Mouse (Mus musculus): Measurements from ENCODE around the gene Tssk2. TPM values are rescaled to one million over a fixed set of nuclear protein-coding genes. Genes with fewer than 3 reads are reported as not detected.
A peak's percentile ranks its signal among the peaks of the same experiment; 100 is the strongest.

Tssk2 gene
- not detected in 2 replicates for total RNA-seq (2017)

DNA sequence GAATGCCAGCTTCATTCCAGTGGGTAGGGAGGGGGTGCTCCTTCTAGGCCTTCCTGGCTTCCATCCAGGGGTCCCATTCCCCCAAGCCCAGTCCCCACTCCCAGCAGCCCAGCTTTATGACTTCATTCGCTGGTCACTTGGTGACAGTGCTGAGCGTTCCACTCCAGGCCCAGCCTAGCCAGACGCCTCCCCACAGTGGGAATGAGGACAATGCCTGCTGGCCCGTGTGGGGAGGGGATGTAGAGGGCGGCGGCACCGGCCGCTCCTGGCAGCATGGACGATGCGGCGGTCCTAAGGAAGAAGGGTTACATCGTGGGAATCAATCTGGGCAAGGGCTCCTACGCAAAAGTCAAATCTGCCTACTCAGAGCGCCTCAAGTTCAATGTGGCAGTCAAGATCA, at the start of gene Tssk2, which contains the start of gene Dgcr2:
Gene Tssk2 (plus strand): TSS at position 176 of the 400 bp plus-strand sequence.
Gene Dgcr2 (minus strand): TSS at position 101 of the 400 bp plus-strand sequence.
- no peak for ATAC-seq (ENCODE audit: extremely low read depth, insufficient number of reproducible peaks, low FRiP score, poor library complexity, severe bottlenecking)

DNA sequence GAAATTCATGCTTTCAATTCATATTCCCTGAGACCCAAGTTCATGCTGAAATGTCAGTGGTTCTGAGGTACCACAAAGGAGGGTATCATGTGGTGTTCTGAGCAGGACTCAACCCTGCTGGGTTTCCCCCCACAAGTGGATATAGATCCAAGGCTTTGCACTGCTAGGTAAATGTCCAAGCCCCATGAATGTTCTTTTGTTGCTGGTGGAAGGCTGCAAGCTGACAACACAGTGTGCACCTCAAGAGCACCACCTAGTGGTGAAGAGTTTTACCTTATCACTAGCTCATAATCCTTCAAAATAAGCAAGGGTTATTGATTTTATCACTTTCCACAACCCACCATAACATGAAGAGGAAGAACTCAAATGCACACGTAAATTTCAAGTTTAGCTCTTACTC, 49.5 kb upstream of the Tssk2 start:
- no peak for ATAC-seq (ENCODE audit: extremely low read depth, insufficient number of reproducible peaks, low FRiP score, poor library complexity, severe bottlenecking)

DNA sequence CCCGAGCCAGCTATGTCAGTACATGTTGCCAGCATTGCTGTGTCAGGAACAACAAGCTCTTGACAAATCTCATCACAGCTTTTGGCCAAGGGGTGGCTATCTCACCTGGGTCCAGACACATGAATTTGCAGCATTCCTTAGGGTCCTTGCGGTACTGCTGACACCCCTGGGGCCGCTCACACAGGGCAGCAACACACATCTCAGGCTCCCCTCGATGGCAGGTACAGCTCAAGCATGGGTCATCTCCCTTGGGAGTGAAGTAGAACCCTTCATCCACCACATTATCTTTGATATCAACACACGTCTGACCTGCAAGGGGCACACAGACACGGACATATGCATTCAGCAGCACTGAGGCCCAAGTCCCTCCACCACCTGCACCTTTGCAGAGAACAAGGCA, 49.0 kb upstream of the Tssk2 start:
- ATAC-seq (ENCODE audit: extremely low read depth, insufficient number of reproducible peaks, low FRiP score, poor library complexity, severe bottlenecking): no peak

DNA sequence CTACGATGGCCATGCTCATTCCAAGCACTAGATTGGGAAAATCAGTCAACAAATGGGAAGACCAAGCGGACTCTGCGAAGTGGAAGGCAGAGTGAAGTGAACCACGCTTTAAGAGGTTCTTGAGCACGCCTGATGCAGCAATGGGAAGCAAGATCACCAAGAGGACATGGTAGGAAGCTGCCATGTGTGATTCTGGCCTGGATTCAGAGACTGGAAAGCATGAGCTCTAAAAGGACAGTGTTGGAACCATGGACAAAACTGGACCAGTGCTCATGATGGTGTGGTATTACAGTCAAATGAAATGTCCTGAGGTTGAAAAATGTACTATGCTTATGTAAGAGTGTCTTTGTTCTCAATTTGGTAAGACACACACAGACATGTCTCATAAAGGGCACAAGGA, 47.1 kb upstream of the Tssk2 start:
- ATAC-seq (ENCODE audit: extremely low read depth, insufficient number of reproducible peaks, low FRiP score, poor library complexity, severe bottlenecking): no peak

DNA sequence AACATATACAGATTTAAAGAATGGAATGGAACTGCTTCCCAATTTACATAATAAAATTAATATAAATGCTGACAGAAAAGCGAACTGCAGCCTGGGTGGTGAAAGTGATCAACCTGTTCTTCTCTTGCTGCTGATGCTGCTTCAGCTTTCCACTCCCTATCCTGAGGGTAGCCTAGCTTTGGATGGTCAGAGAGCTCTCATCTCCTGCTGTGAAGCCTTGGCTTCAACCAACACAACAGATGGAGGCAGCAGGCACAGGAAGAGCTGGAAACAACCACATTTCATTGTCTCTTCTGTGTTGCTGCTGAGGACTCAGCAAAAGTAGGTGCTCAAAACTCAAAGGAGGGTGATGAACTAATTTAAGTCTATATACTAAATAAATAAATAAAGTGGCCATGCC, 46.6 kb upstream of the Tssk2 start:
- no peak for ATAC-seq (ENCODE audit: extremely low read depth, insufficient number of reproducible peaks, low FRiP score, poor library complexity, severe bottlenecking)

DNA sequence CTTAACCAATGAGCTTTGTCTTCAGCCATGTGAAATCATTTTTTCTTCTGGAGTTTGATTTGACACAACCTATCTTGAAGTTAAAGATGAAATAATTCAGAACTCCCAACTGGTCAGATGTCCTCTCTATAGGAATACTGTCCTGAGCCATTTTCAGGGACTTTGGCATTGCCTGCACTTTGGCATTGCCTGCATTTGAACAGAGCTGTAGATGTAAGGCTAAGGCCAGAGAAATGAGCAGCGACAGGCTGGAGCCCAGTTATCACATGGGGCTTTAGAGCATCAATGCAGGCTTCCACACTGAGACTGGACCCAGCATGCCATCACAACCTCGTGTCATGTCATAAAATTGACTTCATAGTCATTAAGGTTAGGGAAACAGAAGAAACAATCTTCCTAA, 45.2 kb upstream of the Tssk2 start:
- ATAC-seq (ENCODE audit: extremely low read depth, insufficient number of reproducible peaks, low FRiP score, poor library complexity, severe bottlenecking): no peak

DNA sequence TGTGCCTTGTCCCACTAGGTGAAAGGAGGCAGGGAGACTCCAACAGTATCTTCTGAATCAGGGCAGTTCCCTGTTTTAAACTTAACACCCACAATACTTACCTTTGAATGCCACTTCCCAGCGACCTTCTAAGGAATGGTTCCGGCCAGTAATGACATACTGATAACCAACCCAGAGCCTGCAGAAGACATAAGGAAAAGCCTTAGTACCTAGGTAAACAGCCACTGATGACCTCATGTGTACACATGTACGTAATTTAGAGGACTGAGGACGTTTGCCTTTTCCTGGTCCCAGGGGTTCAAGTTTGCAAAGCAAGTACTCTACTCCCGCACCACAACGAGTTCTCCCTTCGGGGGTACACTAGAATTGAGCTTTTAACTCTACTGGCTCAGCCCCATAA, 41.3 kb upstream of the Tssk2 start:
- ATAC-seq (ENCODE audit: extremely low read depth, insufficient number of reproducible peaks, low FRiP score, poor library complexity, severe bottlenecking): no peak

DNA sequence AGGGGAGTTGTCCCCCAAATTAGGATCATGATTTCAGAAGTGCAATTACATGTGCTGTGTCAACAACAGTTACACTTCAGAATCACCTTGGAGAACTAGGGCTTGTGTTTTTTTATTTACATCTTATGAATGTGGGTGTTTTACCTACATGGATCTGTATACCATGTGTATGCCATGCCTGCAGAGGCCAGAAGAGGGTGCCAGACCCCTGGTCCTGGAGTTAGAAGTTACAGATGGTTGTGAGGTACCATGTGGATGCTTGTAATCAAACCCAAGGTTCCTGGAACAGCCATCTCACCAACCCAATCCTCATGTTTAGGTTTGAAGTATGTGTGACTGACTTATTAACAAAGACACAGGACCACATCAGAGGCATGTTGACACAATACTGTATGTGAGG, 39.8 kb upstream of the Tssk2 start:
- no peak for ATAC-seq (ENCODE audit: extremely low read depth, insufficient number of reproducible peaks, low FRiP score, poor library complexity, severe bottlenecking)

DNA sequence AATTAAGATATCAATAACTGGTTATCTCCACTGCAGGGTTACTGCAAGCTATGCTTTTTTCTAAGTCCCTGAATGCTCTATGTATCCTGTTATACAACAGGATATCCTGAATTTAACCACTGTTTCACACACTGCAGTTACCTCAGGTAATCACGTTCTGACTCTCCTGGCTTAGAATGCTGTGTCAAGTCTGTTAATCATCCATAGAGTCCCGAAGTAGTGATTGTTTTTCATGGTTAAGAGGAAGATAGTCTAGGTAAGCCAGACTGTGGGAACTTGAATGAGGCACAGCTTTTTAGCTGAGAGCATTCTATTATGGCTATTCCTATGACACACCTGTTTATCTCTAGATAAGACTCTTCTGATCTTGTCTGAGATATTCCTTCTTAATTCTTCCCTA, 33.1 kb upstream of the Tssk2 start:
- no peak for ATAC-seq (ENCODE audit: extremely low read depth, insufficient number of reproducible peaks, low FRiP score, poor library complexity, severe bottlenecking)

DNA sequence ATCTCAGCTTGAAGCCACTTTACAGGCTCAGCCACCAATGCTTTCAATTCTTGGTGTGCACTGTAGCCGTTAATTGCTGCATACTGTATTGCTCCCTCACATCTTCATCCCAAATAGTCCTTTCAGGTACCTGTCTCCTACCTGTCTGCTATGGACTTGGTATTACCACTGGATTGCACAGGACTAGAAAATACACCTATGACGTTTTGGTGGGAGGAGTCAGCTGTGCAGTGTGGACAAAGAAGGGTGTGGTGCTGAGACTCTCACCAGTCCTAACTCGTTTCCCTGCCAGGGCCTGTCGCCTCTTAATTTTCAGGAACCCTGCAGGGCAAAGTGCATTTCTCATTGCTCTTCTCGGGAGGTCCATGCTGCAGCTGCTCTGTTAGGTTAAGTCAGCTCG, 32.7 kb upstream of the Tssk2 start:
- ATAC-seq (ENCODE audit: extremely low read depth, insufficient number of reproducible peaks, low FRiP score, poor library complexity, severe bottlenecking): no peak

DNA sequence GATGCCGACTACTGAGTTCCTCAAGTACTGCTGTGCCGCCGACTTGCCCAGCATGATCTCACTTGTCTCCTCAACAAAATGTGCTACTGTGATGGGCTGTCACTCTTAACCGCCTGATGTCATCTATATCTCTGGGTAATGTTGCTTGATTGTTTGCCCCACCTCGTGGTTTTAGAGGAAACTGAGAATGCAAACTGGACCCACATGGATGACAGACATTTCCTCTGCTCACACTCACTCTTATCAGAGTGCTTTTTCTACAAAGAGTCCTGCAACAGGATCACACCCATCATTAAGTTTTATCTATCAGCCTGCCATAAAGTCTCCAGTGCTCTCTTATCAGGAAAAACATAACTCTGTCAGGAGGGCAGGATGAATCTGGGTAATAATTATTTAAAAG, 27.2 kb upstream of the Tssk2 start:
- ATAC-seq (ENCODE audit: extremely low read depth, insufficient number of reproducible peaks, low FRiP score, poor library complexity, severe bottlenecking): no peak

DNA sequence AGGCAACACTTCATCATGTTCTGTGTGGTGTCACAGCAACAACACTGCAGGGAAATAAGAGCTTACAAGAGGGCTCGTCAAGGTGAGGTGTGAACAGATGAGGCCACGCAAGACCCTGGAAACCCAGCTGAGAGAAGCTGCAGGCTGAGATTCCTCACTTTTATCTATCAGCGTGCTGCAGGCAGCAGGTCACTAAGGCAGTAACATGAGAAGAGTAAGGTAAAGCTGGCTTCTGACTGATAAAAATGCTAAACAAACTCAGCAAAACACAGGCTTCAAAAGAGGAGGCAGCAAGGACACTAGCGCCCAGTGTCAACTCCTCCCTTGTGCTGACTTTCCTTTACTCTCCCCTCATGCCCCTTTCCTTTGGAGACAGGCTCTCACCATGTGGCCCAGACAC, 25.4 kb upstream of the Tssk2 start:
- ATAC-seq (ENCODE audit: extremely low read depth, insufficient number of reproducible peaks, low FRiP score, poor library complexity, severe bottlenecking): no peak

DNA sequence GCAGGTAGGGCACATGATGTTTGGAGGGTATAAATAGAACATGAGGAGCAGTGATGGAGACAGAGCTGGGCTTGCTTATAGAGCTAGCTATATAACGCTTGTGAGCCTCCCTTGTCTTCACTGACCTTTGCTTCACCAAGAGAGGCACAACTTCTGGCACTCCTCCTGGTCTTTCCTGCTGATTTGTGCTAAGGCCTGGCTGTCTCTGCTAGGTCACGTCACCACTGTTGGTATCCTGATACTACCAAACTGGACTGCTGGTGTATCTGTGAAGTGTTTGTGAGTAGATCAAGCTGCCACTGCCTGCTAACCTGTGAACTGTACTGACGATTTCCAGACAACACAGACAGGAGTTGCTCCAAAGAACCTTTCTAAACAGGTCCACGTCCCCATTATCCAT, 23.3 kb upstream of the Tssk2 start:
- ATAC-seq (ENCODE audit: extremely low read depth, insufficient number of reproducible peaks, low FRiP score, poor library complexity, severe bottlenecking): no peak

DNA sequence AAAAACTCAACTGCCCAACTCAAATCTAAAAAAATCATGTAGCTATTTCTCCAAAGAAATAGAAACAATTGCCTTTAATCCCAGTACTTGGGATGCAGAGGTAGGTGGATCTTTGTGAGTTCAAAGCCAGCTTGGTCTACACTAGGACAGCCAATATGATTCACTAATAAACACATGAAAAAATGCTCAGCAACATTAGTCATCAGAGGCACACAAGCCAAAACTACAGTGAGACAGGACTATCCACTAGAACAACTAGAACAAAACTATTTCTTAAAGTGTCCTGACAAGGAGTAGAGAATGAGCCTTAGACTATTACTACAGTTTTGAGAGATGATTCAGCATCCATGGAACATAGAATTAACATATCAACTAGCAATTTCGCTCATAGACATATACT, 22.3 kb upstream of the Tssk2 start:
- ATAC-seq (ENCODE audit: extremely low read depth, insufficient number of reproducible peaks, low FRiP score, poor library complexity, severe bottlenecking): no peak

DNA sequence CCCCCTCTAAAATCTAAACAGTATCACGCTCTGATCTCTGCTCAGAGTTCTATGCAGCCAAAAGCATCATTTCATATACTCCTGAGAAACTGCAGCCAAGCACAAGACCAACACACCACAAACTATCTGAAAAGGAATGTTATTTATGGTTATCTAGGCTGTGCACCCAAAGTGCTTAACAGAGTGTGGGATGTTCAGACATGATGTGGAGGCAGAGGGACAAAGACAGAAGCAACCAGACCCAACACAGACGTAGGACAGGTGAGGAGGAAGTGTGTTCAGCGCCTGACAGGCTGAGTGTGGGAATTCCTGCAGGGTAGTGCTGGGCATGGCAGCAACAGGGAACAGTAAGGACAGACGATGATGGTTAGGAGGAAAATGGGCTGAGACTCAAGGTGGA, 18.9 kb upstream of the Tssk2 start:
- ATAC-seq (ENCODE audit: extremely low read depth, insufficient number of reproducible peaks, low FRiP score, poor library complexity, severe bottlenecking): no peak

DNA sequence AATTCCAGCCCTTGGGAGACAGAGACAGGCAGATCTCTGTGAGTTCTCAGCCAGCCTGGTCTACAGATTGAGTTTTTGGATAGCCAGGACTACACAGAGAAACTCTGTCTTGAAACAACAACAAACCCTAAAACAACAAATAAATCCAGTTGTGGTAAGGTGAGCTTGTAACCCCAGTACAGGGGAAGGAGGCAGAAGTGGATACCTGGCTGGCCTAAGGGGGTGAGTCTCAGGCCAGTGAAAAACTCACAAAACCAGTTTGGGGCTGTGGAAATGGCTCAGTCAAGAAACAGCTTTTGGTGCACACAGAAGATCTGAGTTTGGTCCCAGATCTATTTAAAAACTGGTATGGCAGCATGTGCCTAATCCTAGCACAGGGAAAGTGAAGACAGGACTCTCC, 16.2 kb upstream of the Tssk2 start:
- ATAC-seq (ENCODE audit: extremely low read depth, insufficient number of reproducible peaks, low FRiP score, poor library complexity, severe bottlenecking): no peak

DNA sequence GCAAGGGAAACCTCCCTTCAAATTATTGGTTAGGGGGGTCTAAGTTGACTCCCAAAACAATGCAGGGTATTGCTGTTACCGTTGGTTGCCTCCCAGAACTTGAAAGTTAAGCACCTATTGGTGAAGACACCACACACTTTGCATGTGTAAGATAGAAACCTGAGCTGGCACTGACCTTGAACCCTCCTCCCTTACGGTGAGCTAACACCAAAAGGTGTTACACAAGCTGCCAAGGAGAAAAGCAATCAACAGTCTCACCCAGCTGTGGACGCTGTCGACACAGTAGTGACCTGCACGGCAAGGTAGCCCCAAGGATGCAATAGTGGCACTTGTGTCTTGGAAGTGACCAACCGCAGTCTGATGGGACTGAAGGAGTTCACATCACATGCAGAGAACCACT, 14.3 kb upstream of the Tssk2 start:
- no peak for ATAC-seq (ENCODE audit: extremely low read depth, insufficient number of reproducible peaks, low FRiP score, poor library complexity, severe bottlenecking)

DNA sequence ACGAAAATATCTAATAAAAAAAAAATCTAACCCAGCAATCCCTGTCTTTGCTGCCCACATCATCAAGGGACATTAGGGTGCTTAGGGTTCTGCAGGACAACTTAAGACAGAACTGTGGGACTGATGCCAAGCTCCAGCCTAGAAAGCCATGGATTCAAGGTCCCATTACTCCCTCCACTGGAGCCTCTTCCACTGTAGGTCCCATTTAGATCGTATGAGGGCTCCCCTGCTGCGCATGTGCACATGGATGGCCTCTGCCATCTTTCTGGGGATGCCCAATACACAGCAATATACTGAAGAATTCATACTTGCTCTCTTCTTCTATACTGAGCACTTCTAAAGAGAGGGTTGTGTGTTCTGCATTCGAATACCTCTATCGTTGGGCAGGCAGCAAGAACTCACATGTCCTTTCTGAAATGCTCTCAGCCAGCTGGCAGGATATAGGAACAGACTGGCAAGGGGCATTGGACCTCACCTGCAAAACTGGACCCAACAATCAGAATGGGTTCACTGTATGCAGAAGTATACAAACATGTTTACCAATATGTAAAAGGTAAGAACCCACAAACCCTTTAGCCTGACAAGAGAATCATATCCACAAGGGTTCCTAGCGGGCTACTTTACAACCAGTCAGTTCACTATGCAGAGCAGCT, 8.6 kb upstream of the Tssk2 start:
- ATAC-seq (ENCODE audit: extremely low read depth, insufficient number of reproducible peaks, low FRiP score, poor library complexity, severe bottlenecking): no peak

DNA sequence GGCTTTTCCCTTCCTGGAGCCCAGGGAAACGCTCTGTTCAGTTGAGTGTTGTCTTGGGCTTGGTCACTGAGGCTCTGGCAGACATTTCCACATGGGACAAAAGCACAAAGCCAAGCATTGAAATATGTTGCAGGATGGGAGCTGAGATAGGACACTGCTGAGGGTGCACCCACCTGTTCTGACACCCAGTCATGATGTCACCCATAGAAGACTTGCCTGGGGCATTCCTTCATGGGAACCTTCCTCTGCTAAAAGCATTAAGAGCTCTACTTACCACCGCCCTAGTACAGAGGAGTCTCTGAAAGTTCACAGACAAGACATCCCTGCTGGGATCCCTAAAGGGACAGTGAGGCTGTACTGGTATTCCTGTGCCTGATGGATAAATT, 8.1 kb upstream of the Tssk2 start:
- ATAC-seq (ENCODE audit: extremely low read depth, insufficient number of reproducible peaks, low FRiP score, poor library complexity, severe bottlenecking): no peak

DNA sequence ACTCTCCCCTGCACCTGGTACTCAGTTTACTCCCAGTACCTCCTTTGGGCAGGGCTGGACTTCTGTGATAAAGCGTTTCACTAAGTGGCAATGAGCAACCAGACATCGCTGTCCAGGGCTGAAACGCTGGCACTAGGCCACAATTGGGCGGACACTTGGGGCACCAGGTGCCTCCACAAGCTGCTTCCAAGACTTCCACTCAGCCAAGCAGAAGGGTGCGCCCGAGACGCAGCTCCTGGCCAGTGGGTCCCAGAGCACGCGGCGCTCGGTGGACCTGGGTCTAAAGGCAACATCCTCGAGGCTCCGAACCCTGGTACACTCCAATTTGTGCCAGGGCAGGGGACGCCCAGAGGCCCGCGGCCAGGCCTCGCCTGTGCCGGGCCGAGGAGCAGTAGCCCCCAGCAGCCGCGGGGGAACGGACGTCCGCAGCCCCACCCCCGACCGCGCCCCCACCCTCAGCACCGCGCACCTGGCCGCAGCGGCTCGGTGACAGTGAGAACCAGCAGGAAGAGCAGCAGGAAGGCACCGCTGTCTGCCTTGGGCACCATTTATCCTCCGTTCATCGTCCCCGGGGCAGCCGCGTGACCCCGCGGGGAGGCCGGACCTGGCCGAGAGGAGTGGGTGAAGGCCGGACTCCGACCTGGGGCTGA, 7.4 kb upstream of the Tssk2 start:
- no peak for ATAC-seq (ENCODE audit: extremely low read depth, insufficient number of reproducible peaks, low FRiP score, poor library complexity, severe bottlenecking)

DNA sequence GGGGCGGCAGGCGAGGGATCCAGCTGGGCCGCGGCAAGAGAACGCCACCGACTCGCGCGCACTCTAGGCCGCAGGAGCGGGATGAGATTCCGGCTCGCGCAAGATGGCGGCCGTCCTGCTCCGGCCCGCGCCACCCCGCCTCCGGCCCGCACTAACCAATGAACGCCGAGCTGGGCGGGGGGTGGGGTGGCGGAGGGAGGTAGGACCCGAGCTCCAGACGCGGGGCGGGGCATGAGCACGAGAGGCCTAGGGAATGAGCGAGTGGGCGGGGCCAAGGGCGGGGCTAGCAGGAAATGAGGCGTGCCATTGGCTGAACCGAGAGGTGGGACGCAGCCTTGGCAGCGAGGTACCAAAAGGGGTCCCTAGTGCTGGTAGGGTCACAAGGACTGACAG, 6.9 kb upstream of the Tssk2 start, which contains the start of gene Gm20518:
Gene Gm20518 (minus strand): TSS at position 105 of the 393 bp plus-strand sequence.
- peak; percentile 92 for ATAC-seq (ENCODE audit: extremely low read depth, insufficient number of reproducible peaks, low FRiP score, poor library complexity, severe bottlenecking)
